Mouse (Mus musculus): ENCODE data around the gene 4933430I17Rik.

4933430I17Rik gene

GRCm38 (mm10) chr4:62503374-62503970 lies 21.7 kb upstream of the 4933430I17Rik start, which contains the start of gene Hdhd3:
Gene Hdhd3, minus strand, starts transcription at chr4:62503467.
- DNase-seq (ENCODE audit: low spot score) = no peak

- no peak for DNase-seq (ENCODE audit: low spot score)
These were observed 19.2 kb upstream of the 4933430I17Rik start for GRCm38 (mm10) chr4:62505991-62506390.

DNA sequence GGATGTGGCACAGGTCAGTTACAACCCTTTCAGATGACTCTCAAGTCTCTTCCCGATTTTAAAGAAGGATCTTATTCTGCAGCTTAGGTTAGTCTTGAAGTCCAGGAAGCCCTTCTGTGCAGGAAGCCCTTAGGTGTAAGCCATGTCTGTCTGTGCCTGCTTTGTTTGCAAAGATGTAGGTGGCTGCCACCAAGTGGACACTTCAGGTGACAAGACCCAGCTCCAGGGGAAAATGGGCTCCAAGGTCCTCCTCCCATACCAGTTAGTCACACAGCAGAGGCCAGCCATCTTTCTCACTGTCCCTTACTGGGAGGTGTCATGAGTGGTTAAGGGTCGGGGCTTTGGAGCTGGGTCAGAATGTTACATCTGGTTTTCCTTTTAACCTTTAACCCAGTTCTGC lies 18.4 kb upstream of the 4933430I17Rik start:
- DNase-seq (ENCODE audit: low spot score) = peak; percentile 37

DNA sequence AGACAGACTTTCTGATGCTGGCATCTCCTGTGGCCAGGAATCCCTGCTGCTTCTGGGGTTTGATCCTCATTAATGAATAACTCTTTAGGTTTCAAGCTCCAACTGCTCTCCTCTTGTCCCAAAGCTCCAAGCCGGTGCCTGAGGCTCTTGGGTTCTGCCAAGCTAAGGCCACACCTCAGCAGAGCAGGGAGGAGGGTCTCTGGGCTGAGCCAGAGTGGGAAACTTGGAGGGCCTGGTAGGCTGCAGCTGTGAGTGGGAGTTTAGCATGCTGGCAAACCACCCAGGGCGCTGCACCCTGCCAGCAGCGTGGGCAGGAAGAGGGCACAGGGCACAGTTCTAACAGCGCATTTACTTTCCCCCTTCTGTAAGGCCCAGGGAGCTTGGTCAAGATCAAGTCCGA lies 16.3 kb upstream of the 4933430I17Rik start:
- no peak for DNase-seq (ENCODE audit: low spot score)

DNA sequence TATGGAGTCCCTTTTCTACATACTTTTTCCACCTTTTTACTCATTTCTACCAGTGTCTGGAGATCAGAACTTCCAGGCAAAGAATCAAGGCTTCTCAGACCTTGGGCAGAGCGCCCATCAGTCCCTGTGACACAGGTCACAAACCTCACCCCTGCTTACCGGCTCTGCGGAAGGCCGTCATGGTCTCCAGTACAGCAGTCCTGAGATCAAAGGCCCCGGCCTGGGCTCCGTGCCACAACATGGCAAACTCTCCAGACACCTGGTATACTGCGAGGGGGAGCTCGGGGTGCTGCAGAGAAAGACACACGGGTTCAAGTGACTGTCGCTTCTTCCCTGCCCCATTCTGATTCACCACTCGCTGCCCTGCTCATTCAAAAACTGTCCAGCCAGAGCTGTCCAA lies 15.2 kb upstream of the 4933430I17Rik start:
- no peak for DNase-seq (ENCODE audit: low spot score)

- no peak for DNase-seq (ENCODE audit: low spot score)
These were observed 11.1 kb upstream of the 4933430I17Rik start for GRCm38 (mm10) chr4:62513998-62514506.

DNA sequence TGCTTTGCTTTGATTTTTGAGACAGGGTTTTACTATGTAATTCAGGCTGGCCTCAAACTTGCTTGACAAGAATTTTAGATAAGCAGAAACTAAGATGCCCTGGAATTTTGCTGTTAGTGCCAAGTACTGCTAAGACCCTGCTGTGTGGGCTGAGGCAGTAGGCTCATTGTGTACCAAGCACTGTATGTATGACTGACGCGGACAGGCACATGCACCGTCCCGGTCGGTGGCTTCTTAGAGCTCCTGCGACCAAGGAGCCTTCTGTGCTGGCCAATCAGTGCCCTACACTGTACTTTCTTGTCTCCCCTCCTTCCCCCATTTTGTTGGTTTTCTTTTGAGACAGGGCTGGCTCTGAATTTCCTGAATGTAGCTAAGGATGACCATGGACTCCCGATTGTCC lies 10.2 kb upstream of the 4933430I17Rik start:
- no peak for DNase-seq (ENCODE audit: low spot score)

DNA sequence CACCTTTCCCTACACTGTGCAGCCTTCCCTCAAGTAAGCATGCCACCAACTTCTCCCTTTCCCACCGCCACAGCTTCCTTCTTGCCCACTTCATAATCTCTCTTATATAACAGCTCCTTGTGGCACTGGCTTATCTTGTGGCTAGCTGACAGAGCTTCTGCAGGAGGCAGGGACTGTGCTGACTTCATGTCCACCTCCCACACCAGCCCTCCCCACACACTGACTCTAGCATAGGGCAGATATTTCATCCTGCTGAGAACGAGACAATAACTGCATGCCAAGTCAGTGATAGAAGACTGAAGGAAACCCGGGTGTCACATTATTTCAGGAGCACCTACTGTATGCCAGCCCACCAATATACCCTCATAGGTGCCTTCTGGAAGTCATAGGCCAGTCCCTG lies 9.7 kb upstream of the 4933430I17Rik start:
- no peak for DNase-seq (ENCODE audit: low spot score)

DNA sequence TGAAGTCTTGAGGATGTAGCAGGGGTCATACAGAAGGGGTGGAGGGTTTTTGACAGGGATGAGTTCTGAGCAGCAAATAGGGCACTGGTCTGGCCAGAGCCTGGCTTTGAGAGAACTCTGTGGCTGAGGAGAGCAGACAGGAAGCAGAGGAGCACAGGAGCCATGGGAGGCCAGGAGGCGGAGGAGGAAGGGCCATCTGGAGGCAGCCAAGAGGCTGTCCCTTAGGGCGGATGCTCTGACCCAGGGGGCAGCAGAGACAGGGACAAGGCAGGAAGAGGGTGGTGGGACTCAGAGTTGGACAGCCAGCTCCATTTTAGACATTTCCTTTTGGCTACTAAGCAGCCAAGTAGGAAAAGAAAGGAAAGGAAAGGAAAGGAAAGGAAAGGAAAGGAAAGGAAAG lies 9.1 kb upstream of the 4933430I17Rik start:
- no peak for DNase-seq (ENCODE audit: low spot score)

- no peak for DNase-seq (ENCODE audit: low spot score)
These were observed 8.6 kb upstream of the 4933430I17Rik start for GRCm38 (mm10) chr4:62516579-62516978.

DNA sequence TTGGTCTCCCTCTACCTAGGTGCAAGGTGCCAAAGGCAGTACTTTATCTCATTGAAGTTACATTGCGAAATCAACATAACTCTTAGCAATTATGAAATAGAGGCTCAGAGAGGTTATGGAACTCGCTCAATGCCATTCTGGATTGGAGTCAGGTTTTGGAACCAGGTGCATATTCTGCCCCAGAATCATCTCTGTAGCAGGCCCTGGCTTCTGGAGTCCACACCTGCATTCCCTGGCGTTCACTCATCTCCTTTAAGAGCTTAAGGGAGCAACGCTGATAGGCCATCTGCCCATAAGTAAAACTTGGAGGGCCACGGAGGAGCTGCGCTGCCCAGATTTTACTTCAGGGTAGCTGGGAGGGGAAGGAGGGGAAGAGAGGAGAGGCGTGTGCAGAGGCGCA lies 8.1 kb upstream of the 4933430I17Rik start:
- no peak for DNase-seq (ENCODE audit: low spot score)

DNA sequence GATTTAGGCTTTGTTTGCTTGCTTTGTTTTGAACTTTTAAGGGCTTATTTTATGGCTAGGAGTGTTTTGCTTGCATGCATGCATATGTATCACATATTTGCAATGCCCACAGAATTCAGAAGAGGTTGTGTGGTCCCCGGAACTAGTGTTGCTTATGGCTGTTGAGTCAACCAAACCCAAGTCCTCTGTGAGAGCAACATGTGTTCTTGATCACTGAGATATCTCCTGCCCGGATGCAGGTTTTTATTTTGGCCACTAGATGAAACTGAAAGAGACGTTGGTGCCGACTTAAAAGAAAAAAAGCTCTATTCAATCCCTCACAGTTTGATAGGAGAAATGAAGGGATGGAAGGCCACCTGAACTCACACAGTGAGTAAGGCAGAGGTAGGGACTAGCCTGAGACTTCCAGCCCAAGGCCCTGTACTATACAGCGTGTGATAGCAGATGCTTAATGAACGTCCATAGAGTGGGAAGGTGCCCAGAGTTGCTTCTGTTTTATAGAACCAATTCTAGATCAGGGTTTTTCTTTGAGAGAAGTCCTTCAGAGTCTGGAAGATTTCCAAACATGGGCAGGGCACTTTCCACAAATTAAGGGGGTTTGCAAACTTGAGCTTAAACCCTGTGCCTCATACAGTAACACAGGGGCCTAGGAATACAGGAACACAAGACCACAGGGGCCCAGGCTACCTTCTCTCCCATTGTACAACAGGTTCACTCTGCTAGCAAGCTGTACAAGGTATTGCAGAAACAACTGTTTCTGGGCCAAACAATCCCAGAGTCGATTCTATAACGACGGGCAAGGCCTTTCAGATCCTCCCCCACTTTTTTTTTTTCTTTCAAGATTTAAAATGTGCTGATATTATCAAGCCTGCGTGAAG lies 7.4 kb upstream of the 4933430I17Rik start:
- DNase-seq (ENCODE audit: low spot score) = no peak

DNA sequence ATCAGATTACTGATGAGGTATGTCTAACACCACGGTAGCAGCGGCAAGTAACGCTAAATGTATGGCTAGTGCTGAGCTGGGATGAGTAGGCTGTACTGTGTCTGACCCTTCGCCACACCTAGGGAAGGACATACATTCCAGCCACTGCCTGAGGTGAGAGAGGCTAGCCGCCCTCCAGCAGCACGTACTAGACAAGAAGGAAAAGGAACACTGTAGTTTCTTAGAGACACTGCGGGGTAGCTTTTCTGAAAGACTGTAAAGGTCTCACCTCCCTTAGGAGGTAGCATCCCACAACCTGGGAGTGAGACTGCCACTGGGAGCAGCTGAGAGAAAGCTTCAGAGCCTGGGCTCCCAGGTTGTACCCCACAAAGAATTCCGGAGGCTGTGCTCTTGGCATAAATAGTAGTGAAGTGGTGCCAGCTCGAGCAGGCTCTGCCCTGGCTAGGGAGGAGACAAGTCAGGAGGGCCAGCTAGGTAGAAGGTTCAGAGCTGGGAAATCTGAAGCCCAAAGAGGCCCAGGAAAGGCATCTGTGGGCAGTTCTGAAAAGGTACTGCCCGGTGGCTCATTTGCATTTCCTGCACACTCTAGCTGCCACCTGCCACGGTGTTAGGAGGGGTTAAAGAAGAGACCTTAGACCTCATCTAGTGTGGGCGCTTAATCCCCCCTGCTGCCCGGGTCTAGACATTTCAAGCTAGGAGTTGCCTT lies 6.6 kb upstream of the 4933430I17Rik start:
- peak; percentile 28 for DNase-seq (ENCODE audit: low spot score)

GRCm38 (mm10) chr4:62519122-62519848 lies 5.9 kb upstream of the 4933430I17Rik start:
- no peak for DNase-seq (ENCODE audit: low spot score)

- peak; percentile 92 for DNase-seq (ENCODE audit: low spot score)
These were observed 5.3 kb upstream of the 4933430I17Rik start, which contains the start of gene Alad for GRCm38 (mm10) chr4:62519849-62520233. Gene Alad, minus strand, starts transcription at chr4:62519918.

DNA sequence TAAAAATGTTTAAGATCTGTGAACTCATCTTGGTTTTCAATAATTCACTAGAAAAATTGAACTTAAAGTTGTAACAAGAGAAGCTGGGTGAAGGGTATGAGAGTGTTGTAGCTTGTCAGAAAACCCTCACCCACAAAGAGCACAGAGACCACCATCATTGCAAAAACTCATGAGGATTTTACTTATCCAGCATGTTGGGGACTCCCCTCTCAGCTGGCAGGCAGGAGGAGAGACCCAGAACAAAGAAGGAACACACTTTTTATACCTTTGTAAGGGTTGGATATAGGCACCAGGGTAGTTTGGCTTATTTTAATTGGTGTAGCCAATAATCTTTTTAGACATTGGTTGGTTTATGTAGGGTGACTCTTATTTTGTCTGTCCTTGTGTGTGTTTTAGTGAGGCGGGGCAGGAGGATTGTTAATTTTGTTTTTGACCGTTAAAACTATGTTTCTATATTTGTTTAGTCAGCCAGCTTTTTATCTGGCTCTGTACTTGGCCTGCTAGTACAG lies 4.2 kb upstream of the 4933430I17Rik start:
- DNase-seq (ENCODE audit: low spot score) = no peak

GRCm38 (mm10) chr4:62525489-62525811 lies 281 bp downstream of the 4933430I17Rik start:
- DNase-seq (ENCODE audit: low spot score) = no peak

DNA sequence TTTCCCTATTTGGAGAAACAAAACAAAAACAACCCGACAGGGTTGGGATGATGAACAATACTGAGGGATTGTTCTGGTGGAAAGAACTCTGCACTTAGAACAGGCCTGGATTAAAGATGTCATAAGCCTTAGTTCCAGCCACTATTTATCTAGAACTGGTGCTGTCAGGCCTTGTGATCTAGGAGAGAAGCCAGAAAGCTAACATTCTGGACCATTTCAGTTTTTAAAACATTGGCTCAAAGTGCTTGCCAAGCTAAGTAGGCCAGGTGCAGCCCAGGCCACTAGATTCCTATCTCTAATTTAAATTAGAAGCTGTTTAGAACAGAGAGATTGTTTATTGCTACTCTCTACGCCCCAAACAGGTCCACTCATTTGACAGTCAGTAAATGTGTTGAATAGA lies 1.1 kb downstream of the 4933430I17Rik start:
- no peak for DNase-seq (ENCODE audit: low spot score)

DNA sequence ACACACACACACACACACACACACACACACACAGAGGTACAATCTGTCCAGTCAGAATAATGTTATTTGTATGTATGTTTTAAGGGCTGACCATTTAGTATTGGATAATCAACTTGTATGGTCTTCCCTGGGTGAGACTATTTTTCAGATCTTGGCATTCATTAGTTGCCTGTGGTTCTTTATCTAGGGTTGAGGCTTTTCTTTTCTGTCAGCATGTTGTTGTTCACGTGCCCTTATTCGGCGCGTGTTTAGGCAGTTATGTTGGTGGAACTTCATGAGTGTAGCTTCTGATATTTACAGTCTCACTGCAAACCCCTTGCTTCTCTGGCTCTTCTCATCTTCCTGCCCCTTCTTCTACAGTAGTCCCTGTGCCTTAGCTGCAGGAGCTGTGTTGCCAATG lies 2.5 kb downstream of the 4933430I17Rik start:
- DNase-seq (ENCODE audit: low spot score) = no peak

GRCm38 (mm10) chr4:62533729-62534128 lies 8.6 kb downstream of the 4933430I17Rik start:
- no peak for DNase-seq (ENCODE audit: low spot score)

GRCm38 (mm10) chr4:62541802-62542201 lies 16.6 kb downstream of the 4933430I17Rik start:
- no peak for DNase-seq (ENCODE audit: low spot score)

DNA sequence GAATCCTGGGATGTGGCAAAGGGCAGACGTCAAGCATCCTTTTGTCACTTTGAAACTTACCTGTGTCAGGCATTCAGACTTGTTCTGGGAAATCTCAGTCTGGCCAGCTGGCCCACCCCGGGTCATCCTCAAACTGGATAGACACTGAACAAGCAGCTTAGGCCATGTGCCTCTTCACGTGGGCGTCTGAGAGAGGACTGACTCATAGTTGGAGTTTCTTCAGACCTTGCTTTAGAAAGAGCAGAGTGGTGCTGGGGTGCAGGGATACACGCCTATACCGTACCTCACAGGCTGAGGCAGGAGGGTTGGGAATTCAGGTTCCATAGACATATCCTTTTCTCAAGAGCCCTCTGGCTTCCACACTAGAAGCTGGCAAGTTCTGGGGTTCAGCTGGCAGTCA lies 18.6 kb downstream of the 4933430I17Rik start:
- DNase-seq (ENCODE audit: low spot score) = no peak
